In genomic region chr12:111377376-111377973, GRCm38 (mm10) we compare ENCODE assay signal across 8 mouse cellular contexts. TPM values are rescaled to one million over a fixed set of nuclear protein-coding genes. Genes with fewer than 3 reads are reported as not detected.
DNase-seq lines count a peak whose midpoint lies in the region; ATAC-seq and TF ChIP-seq lines count a peak whose summit lies in the region.

Cdc42bpb (minus strand) TSS chr12:111377718.

- H3K27me3 ChIP-seq in hindbrain, postnatal 0 days (ENCODE audit: insufficient read depth, low read length): no peaks in the 10 kb centered on the region

- intact Hi-C loops in left cerebral cortex, adult 2 months (cut with DNase I): loop anchor here (2.0 kb wide), 1 partner anchor 45 kb away; no protein-coding TSS in a partner anchor

- peak within 1 kb of the TSS; percentile 65 for H3K4me2 ChIP-seq in hindbrain, postnatal 0 days (ENCODE audit: low read depth, low read length)

- peaks cover 44% of the 10 kb centered on the region for H3K79me2 ChIP-seq in macrophage (ENCODE audit: inconsistent target)

- H3K9me3 ChIP-seq in hindbrain, postnatal 0 days (ENCODE audit: low read length): no peaks in the 10 kb centered on the region

- H3K27ac ChIP-seq in hindbrain, postnatal 0 days: peak within 1 kb of the TSS; percentile 89
- H3K27ac ChIP-seq in left cerebral cortex, adult 2 months: peak within 1 kb of the TSS; percentile 98
- peak within 1 kb of the TSS; percentile 48 for H3K27ac ChIP-seq in macrophage

- peaks cover 5% of the 10 kb centered on the region for H3K4me1 ChIP-seq in hindbrain, postnatal 0 days (ENCODE audit: insufficient read depth, low read length)

- DNase-seq in ZHBTc4 (ENCODE audit: low read depth, low spot score): peak; percentile 95
- DNase-seq in cerebellum, postnatal 36 days: peak; percentile 97 to 98
- DNase-seq in gastrocnemius, adult 8-10 months (ENCODE audit: low spot score in 2 of 2): peak; percentile 90 to 96
- DNase-seq in hindbrain, postnatal 0 days (ENCODE audit: low spot score): peak; percentile 97
- peak; percentile 95 to 96 for DNase-seq in left cerebral cortex, adult 2 months (ENCODE audit: extremely low spot score in 1 of 2, low spot score in 2 of 2)
- DNase-seq in right cerebral cortex, adult 2 months (ENCODE audit: low spot score in 2 of 2): peak; percentile 94 to 95
- peak; percentile 91 to 94 for DNase-seq in urinary bladder, postnatal 4 days (ENCODE audit: low spot score in 2 of 2)

- peak within 1 kb of the TSS; percentile 84 for H3K9ac ChIP-seq in hindbrain, postnatal 0 days (replicated peaks; ENCODE audit: low read length)

- no peaks in the 10 kb centered on the region for H3K36me3 ChIP-seq in hindbrain, postnatal 0 days (ENCODE audit: insufficient read depth, low read length)
- H3K36me3 ChIP-seq in macrophage (ENCODE audit: inconsistent target): no peaks in the 10 kb centered on the region

- ATAC-seq in hindbrain, postnatal 0 days: peak; percentile 94

- TF ChIP-seq CTCF in hindbrain, postnatal 0 days (IDR thresholded peaks at IDR 0.05; ENCODE audit: low read depth): no peak
- no peak for TF ChIP-seq CTCF in left cerebral cortex, adult 2 months (IDR thresholded peaks at IDR 0.05)

- H3K4me3 ChIP-seq in hindbrain, postnatal 0 days (ENCODE audit: low read length): peak within 1 kb of the TSS; percentile 89
- H3K4me3 ChIP-seq in left cerebral cortex, adult 2 months: peak within 1 kb of the TSS; percentile 65
- H3K4me3 ChIP-seq in macrophage (ENCODE audit: inconsistent target): peak within 1 kb of the TSS; percentile 70

- WGBS in hindbrain, postnatal 0 days: under 1% methylated on average over 57 of the region's 94 CpGs
- WGBS in macrophage (ENCODE audit: missing documents): under 1% methylated on average over 76 of the region's 94 CpGs

RNA-seq across cellular contexts. Expression of gene Cdc42bpb, which starts in this region (rescaled TPM):
- 10 to 100 TPM; 13.7 to 18.7 (median 14.9) TPM for total RNA-seq in gastrocnemius, adult 8-10 months (2022)
- 229 and 236 TPM in 2 replicates for total RNA-seq in hindbrain, postnatal 0 days (2014; rRNA removed)
- polyA plus RNA-seq in hindbrain, postnatal 0 days (2015; fragmentation: Nextera tagmentation; extraction: Ambion mirVana): 28.4 and 30.4 TPM in 2 replicates
- 100 to 1,000 TPM; 137 to 142 TPM for total RNA-seq in left cerebral cortex, adult 2 months (2021)
- 100 to 1,000 TPM in 23 of 26 experiments, 10 to 100 TPM in 3; 85.6 to 266 (median 132) TPM for total RNA-seq in macrophage (2018; cell fraction: chromatin; rRNA removed)
- 10 to 100 TPM; 29.5 to 63.6 (median 45.5) TPM for total RNA-seq in macrophage (2018; cell fraction: cytosol; rRNA removed)
- 100 to 1,000 TPM in 13 of 26 experiments, 10 to 100 TPM in 13; 64.9 to 177 (median 101) TPM for total RNA-seq in macrophage (2018; cell fraction: nucleus; rRNA removed)
- polyA plus RNA-seq in macrophage (2018): 42.2 to 86.3 TPM (median 42.7 TPM) in 3 replicates

Comparison
In these comparisons a context has a peak if more than half of its experiments do, and no peak if none do; other contexts are left out.
1. Peak in every context shown above with its lines: DNase-seq, ATAC-seq, H3K4me3 ChIP-seq and H3K27ac ChIP-seq.
2. RNA of gene Cdc42bpb (total RNA-seq): 229 to 236 TPM in hindbrain, postnatal 0 days and 137 to 142 TPM in left cerebral cortex, adult 2 months; 13.7 to 18.7 TPM in gastrocnemius, adult 8-10 months; every median in the first group is over 4 times any median in the second.
3. H3K27ac ChIP-seq: peak in every context shown above with its lines; median percentile 98 in left cerebral cortex, adult 2 months; 89 in hindbrain, postnatal 0 days; 48 in macrophage.